Mouse (Mus musculus): ENCODE measurements at regions not wholly inside any gene's neighbourhood (a gene's known extent, or its start where the extent isn't known, plus 50 kb on each side); places are given as distances from the start of the nearest gene placed in this dataset.

DNA sequence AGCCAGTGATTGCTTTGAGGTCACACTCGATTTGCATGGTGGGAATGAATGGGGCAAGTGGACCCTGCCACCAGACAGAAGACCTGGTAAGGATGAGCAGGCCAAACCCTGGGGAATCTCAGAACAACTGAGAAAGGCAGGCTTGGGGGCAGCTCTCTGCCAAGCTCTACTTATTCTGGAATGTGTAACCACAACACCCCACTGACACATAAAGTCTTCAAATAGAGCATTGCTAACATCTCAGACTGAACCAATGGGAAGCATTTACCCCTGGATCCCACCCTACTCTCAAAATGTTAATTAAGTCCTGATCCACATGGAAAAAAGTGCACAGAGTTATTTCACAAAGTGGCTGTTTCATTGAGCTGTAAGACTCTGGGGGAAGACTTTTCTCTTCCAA, 878.5 kb downstream of the Fam19a2 start:
- TF ChIP-seq TCF12 (IDR thresholded peaks at IDR 0.05; ENCODE audit: low read depth, low read length) (no peak), POLR2A (IDR thresholded peaks at IDR 0.05; ENCODE audit: control insufficient read depth in 1 of 2, insufficient read depth in 1 of 2, low read depth in 1 of 2, low read length in 2 of 2, poor library complexity in 1 of 2) (no peak), CTCF (IDR thresholded peaks at IDR 0.05 in 2 of 3, conservative IDR thresholded peaks at IDR 0.05 in 1 of 3; ENCODE audit: control insufficient read depth in 1 of 3, insufficient read depth in 1 of 3, low read depth in 2 of 3, low read length in 3 of 3, poor library complexity in 1 of 3, severe bottlenecking in 1 of 3) (no peak), E2F4 (IDR thresholded peaks at IDR 0.05; ENCODE audit: borderline replicate concordance, low read depth, low read length) (no peak), ZMIZ1 (IDR thresholded peaks at IDR 0.05; ENCODE audit: low read depth, low read length) (no peak)
